ENCODE assay signal across 8 mouse cellular contexts in the genomic region with DNA sequence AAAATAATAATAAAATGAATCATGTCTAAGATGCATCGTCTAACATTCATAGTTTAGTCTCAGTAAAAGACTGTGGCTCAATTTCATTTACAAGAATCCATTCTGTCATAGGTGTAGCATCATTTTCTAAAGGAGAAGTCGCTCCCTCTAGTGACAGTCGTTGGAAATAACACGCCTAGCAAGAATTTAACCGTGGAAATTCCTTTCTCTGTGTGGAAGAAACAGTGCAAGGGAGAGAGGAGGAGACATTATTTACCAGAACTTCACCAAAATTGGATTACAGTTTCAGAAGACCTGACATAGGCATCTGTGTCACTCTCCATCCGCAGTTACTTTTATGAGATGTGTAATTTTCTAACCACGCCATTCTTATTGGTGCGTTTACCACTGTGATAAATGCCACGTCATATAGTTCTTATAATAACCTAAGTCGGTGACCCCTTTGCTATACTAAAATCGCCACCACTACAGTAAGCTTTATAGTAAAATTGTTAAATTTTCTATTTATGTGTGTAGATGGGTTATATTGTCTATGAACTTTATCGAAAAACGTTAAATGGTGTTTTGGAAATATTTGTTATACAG. TPM values are rescaled to one million over a fixed set of nuclear protein-coding genes. Genes with fewer than 3 reads are reported as not detected.
A peak's percentile ranks its signal among the peaks of the same experiment; 100 is the strongest.
DNase-seq lines count a peak whose midpoint lies in the region; ATAC-seq and TF ChIP-seq lines count a peak whose summit lies in the region.

No protein-coding gene starts in this region.

- DNase-seq in urinary bladder, postnatal 14 days (ENCODE audit: low spot score) = peak; percentile 43
- no peak for DNase-seq in urinary bladder, postnatal 25 days (ENCODE audit: low spot score)
- DNase-seq in cerebellum, postnatal 10 days = peak; percentile 70 to 79
- DNase-seq in heart, adult 2 months = peak in 1 of 2 experiments; percentile 24
- peak; percentile 53 to 58 for DNase-seq in kidney, adult 8-10 months
- DNase-seq in liver, embryonic 11.5 days (ENCODE audit: low spot score) = no peak
- DNase-seq in naive thymus-derived CD4-positive, alpha-beta T cell, adult 2 months (ENCODE audit: low read depth) = peak; percentile 86
- DNase-seq in ovary, postnatal 10 days (ENCODE audit: low spot score) = no peak

- ATAC-seq in liver, embryonic 11.5 days (replicated peaks; ENCODE audit: low FRiP score) = no peak

- peak; percentile 92; the same call in 1 of the 2 replicates for TF ChIP-seq CTCF in heart, adult 2 months (IDR thresholded peaks at IDR 0.05)

- peaks cover 12% of the 10 kb centered on the region for H3K36me3 ChIP-seq in heart, adult 2 months (ENCODE audit: control insufficient read depth, insufficient read depth, low read length)
- H3K36me3 ChIP-seq in liver, embryonic 11.5 days (ENCODE audit: control insufficient read depth, insufficient read depth, low read length) = no peaks in the 10 kb centered on the region

- no peaks in the 10 kb centered on the region for H3K9me3 ChIP-seq in liver, embryonic 11.5 days (ENCODE audit: control insufficient read depth, low read length)

- TF ChIP-seq EP300 in heart, adult 2 months (IDR thresholded peaks at IDR 0.05; ENCODE audit: insufficient read depth, low read depth, low read length) = no peak

- peaks cover 4% of the 10 kb centered on the region; the same call in 1 of the 2 replicates for H3K79me2 ChIP-seq in heart, adult 2 months (replicated peaks; ENCODE audit: control insufficient read depth, insufficient read depth, low read length)

- intact Hi-C loops in heart, adult 2 months (cut with DNase I) = loop anchor here (2.0 to 5.0 kb wide), 5 partner anchors 47 to 243 kb away; a partner anchor contains a TSS

- no peak for TF ChIP-seq POLR2A in heart, adult 2 months (IDR thresholded peaks at IDR 0.05; ENCODE audit: insufficient read depth, low read depth, low read length)

- peak overlapping the region; percentile 96 for H3K27ac ChIP-seq in heart, adult 2 months
- H3K27ac ChIP-seq in liver, embryonic 11.5 days (ENCODE audit: low read depth, low read length) = no peak overlapping the region

- H3K4me3 ChIP-seq in heart, adult 2 months = peak overlapping the region; percentile 94
- H3K4me3 ChIP-seq in liver, embryonic 11.5 days (ENCODE audit: low read depth, low read length) = peak overlapping the region; percentile 35

- peak overlapping the region; percentile 91 for H3K4me2 ChIP-seq in liver, embryonic 11.5 days

- 14% methylated on average over 13 of the region's 13 CpGs for WGBS in heart, adult 2 months
- WGBS in liver, embryonic 11.5 days = 25% methylated on average over 13 of the region's 13 CpGs

- H3K9ac ChIP-seq in heart, adult 2 months (ENCODE audit: low read depth, low read length) = peak overlapping the region; percentile 51; the same call in 1 of the 2 replicates
- H3K9ac ChIP-seq in liver, embryonic 11.5 days (ENCODE audit: low read depth, low read length) = no peak overlapping the region

- no peaks in the 10 kb centered on the region for H3K27me3 ChIP-seq in heart, adult 2 months (ENCODE audit: control insufficient read depth, insufficient read depth, low read length)
- H3K27me3 ChIP-seq in liver, embryonic 11.5 days (replicated peaks; ENCODE audit: control insufficient read depth, insufficient read depth, low read length) = no peaks in the 10 kb centered on the region

- H3K4me1 ChIP-seq in heart, adult 2 months (ENCODE audit: control insufficient read depth, insufficient read depth, low read length) = peaks cover 3% of the 10 kb centered on the region
- H3K4me1 ChIP-seq in liver, embryonic 11.5 days (replicated peaks; ENCODE audit: control insufficient read depth, insufficient read depth, low read length) = peaks cover 12% of the 10 kb centered on the region

RNA-seq across cellular contexts. Expression of a gene that starts 1.3 kb away (rescaled TPM):
- 10 to 100 TPM; 57.0 to 64.4 TPM for total RNA-seq in heart, adult 2 months (2021)
- polyA plus RNA-seq in heart, adult 2 months (2012; rRNA removed) = 30.6 and 55.3 TPM in 2 replicates
- polyA plus RNA-seq in liver, embryonic 11.5 days (2014; fragmentation: Nextera tagmentation; extraction: Ambion mirVana) = 36.5 and 39.0 TPM in 2 replicates

RNA-seq across cellular contexts. Expression of a gene that starts 16.6 kb away (rescaled TPM):
- total RNA-seq in heart, adult 2 months (2021) = 10 to 100 TPM; 12.4 to 18.0 TPM
- polyA plus RNA-seq in heart, adult 2 months (2012; rRNA removed) = 8.4 and 17.0 TPM in 2 replicates
- 1.5 and 2.2 TPM in 2 replicates for polyA plus RNA-seq in liver, embryonic 11.5 days (2014; fragmentation: Nextera tagmentation; extraction: Ambion mirVana)

Comparison
In these comparisons a context has a peak if more than half of its experiments do, and no peak if none do; other contexts are left out.
1. DNase-seq: peak in urinary bladder, postnatal 14 days (single experiment), cerebellum, postnatal 10 days (2 of 2), kidney, adult 8-10 months (2 of 2) and naive thymus-derived CD4-positive, alpha-beta T cell, adult 2 months (single experiment); none in urinary bladder, postnatal 25 days (single experiment), liver, embryonic 11.5 days (single experiment) and ovary, postnatal 10 days (single experiment).